Mouse (Mus musculus): ENCODE results near the gene En1.

The En1 gene

GRCm38 (mm10) chr1:120602031-120602730 lies at the start of gene En1:
En1 (plus strand) TSS chr1:120602418.
- DNase-seq, result peak; percentile 45

GRCm38 (mm10) chr1:120556926-120557846 lies 45.0 kb upstream of the En1 start:
- no peak for DNase-seq

GRCm38 (mm10) chr1:120558341-120559285 lies 43.6 kb upstream of the En1 start:
- DNase-seq, result no peak

DNA sequence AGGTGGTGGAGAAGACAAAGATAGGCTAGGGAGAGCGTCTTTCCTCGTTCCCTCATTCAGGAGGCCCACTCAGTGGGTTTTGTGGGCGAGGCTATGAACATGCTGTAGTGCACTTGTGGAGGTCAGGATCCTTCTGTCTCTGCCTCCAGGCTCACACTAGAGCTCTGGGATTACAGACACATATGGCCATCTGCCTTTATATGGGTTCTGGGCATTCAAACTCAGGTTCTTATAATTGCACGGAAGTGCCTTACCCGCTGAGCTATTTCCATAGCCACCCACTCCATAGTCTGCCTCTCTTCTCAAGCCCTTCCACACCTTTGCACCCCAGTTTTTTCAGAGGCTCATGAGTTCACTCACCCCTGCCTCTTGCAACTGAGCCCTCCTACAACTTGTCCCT lies 42.3 kb upstream of the En1 start:
- DNase-seq, result no peak

- DNase-seq, result no peak
Observed at GRCm38 (mm10) chr1:120581306-120581705, 20.9 kb upstream of the En1 start.

DNA sequence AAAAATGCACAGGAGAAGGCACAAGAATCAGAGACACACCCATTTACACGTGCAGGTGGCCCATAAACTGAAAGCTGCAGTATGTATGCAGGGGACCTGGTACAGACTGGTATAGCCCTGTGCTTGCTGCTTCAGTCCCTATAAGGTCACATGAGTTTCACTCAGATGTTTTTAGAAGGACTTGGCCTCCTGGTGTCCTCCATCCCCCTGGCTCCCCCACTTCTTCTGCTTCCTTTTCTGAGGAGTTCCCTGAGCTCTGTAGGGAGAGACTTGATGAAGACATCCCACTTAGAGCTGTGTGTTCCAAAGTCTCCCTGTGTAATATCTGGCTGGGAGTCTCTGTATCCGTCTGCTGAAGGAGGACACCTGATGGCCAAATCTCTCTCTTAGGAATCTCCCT lies 16.7 kb upstream of the En1 start:
- no peak for DNase-seq

DNA sequence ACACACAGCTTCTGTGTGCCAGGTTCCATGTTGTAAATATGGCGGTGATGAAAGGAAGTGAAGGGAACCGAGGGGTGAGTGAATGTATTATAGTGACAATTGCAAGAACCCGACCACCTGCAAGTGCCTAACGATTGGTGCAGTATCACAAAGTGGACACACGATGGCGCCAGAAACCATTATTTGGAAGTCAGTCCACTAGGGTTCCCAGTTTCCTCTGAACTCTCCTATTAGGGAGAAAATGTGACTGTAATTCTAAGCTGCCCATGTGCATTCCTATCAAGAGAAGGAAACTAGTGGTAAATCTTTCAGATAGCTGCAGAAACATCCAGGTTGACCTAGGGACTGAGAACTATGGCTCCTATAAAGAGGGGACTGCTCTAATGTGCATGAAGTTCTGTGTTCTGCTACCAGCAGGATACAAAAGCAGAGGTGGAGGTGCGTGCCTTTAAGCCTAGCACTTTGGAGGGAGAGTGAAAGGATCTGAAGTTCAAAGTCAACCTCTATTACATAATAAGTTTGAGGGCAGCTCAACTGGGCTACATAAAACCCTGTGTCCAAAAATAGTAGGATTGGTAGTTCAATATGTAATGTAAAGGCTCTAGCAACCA lies 15.6 kb upstream of the En1 start:
- DNase-seq, result peak; percentile 45

- no peak for DNase-seq
Observed at GRCm38 (mm10) chr1:120587431-120587830, 14.8 kb upstream of the En1 start.

- DNase-seq, result no peak
Observed at GRCm38 (mm10) chr1:120587960-120588359, 14.3 kb upstream of the En1 start.

- no peak for DNase-seq
Observed at GRCm38 (mm10) chr1:120588362-120589027, 13.7 kb upstream of the En1 start.

GRCm38 (mm10) chr1:120593236-120593919 lies 8.8 kb upstream of the En1 start:
- DNase-seq, result no peak

GRCm38 (mm10) chr1:120594603-120595002 lies 7.6 kb upstream of the En1 start:
- no peak for DNase-seq

DNA sequence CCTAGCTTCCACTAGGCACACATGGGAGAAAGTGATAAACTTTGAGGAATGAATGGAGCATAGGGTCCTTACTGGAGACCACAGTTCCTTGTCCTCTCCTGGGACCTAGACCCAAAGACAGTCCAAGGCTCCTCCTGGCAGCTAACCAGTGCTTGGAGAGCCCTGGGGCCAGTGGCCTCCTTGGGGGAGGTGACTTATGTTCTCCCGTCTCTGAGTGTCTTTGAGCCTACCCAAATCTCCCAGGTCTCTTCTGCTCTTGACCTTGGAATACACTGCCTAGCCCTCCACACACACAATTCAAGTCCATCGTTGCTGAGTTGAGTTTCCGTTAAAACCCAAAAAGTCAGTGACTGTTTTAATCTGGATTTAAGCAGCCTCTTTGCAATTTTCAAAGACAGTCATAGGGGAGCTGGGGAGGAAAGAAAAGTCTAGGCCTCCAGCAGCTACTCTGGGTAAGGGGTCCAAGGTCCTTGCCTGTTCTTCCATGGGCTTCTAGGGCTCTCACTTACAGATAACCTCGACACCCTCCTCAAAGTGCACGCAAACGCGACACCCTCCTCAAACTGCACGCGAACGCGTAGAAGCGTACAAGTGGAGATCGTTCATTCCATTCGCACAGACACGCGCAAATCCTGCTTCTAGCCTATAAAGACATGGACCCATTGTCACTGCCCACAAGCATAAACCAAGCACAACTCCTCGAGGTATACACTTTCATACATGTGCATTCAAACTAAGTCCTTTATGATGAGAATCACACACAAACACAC lies 6.6 kb upstream of the En1 start:
- DNase-seq, result no peak

GRCm38 (mm10) chr1:120596319-120596718 lies 5.9 kb upstream of the En1 start:
- DNase-seq, result no peak

DNA sequence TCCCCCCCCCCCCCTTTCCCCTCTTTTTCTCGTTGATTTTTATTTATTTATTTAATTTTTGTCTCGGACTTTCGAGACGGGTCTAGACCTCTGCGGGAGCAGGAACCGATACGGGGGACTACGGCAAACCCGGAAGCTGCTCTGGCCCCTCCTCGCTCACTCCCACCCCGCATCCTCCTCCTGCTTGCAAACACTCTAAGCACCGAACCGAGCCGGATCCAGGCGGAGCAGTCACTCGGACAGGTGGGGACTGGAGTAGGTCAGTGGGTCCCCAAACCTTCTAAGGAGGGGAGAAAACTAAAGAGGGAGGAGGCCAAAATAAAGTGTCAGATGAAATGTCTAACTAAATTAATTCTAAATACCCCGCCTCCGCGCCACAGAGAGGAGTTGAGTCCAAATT lies 5.4 kb upstream of the En1 start:
- no peak for DNase-seq

GRCm38 (mm10) chr1:120597271-120597670 lies 4.9 kb upstream of the En1 start:
- no peak for DNase-seq

DNA sequence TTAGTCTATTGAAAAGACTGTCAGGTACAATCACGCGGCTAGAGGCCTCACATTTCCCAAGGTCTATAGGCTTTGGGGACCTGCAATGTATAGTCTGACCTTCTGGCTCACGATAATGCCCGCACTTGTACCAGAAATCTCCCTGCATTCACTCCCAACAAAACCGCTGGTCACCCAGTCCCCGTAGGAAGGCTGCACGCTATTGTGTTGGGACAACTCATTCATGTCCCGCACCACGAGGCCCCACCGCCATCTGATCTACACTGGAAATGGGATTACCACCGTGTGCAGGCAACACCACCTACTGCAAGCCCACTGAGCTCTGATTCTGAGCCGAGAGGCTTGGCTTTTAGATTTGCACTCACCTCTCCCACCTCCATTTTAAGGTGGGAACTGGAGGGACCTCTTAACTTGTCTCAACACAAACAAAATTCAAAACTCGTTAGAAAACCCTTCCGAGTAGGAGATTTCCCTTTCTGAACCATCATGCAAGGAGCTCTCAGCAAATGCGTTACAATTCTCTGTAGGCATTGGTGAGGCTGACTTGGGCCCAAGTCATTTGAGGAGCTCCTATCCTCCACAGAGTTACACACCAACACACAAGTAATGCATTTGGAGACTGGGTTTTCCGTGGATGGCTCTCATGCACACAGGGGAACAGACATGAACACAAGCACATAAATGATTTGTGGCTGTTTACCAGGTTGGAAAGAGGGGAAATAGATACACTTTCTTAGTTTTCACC lies 3.9 kb upstream of the En1 start:
- no peak for DNase-seq

GRCm38 (mm10) chr1:120599321-120600148 lies 2.7 kb upstream of the En1 start:
- no peak for DNase-seq

- no peak for DNase-seq
Observed at GRCm38 (mm10) chr1:120600149-120600445, 2.1 kb upstream of the En1 start.
